8 mouse cellular contexts compared by ENCODE assay signal in the genomic region with DNA sequence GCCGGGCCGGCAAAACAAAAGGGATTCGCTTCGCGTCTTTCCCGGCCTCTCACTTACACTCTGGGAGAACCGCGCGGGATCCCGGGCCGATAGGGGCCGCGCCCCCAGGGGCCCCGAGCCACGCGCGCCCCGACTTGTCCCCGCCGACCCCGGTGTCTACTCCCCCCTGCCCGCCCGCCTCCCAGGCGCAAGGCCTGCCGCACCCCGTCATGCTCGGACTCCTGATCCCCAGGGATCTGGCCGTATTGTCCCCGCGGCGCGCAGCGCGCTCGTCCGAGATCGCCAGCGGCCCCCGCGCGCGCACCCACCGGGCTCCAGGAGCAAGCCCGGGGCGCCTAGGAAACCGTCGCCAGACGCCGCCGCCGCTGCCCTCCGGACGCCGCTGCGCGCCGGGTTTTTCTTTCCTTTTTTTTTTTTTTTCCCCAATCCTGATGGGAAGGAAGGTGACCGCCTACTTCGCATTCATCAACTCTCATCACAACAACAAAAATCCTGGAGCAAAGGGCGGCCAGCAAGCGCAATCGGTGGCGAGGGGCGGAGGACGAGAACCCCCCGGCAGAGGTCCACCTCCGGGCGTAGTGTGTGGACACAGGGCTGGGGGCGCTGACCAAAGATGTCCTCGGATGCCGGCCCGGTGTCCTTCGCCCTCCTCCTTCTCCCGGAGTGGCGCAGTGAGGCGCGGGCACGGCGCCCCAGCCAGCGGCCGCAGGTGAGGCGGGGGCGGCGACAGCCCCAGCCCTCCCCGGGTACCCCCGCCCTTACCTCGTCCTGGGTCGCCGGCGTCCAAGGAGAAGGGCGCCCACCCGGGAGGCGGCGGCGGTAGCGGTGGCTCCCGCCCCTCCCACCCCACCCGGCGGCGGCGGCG. TPM values are rescaled to one million over a fixed set of nuclear protein-coding genes. Genes with fewer than 3 reads are reported as not detected.
DNase-seq lines count a peak whose midpoint lies in the region; ATAC-seq and TF ChIP-seq lines count a peak whose summit lies in the region.

No protein-coding gene starts in this region.

- H3K36me3 ChIP-seq in forebrain, postnatal 0 days (ENCODE audit: insufficient read depth): no peaks in the 10 kb centered on the region
- H3K36me3 ChIP-seq in hindbrain, embryonic 15.5 days: no peaks in the 10 kb centered on the region
- H3K36me3 ChIP-seq in limb, embryonic 10.5 days: no peaks in the 10 kb centered on the region
- no peaks in the 10 kb centered on the region for H3K36me3 ChIP-seq in midbrain, embryonic 14.5 days (ENCODE audit: control insufficient read depth, insufficient read depth, low read length)

- peak; percentile 13 to 30 for DNase-seq in frontal cortex, postnatal 36 days (ENCODE audit: low spot score in 2 of 2)
- no peak for DNase-seq in frontal cortex, postnatal 25 days (ENCODE audit: low spot score in 2 of 2)
- DNase-seq in forebrain, postnatal 0 days: peak; percentile 43
- no peak for DNase-seq in limb, embryonic 10.5 days (ENCODE audit: low spot score)
- DNase-seq in midbrain, embryonic 14.5 days: peak; percentile 81
- DNase-seq in testis, postnatal 14 days (ENCODE audit: low spot score): peak; percentile 34

- H3K9ac ChIP-seq in forebrain, postnatal 0 days: peak overlapping the region; percentile 80
- peak overlapping the region; percentile 92 for H3K9ac ChIP-seq in hindbrain, embryonic 15.5 days
- H3K9ac ChIP-seq in midbrain, embryonic 14.5 days (replicated peaks; ENCODE audit: low read length): peak overlapping the region; percentile 96

- under 1% methylated on average over 77 of the region's 102 CpGs for WGBS in forebrain, postnatal 0 days
- under 1% methylated on average over 87 of the region's 102 CpGs for WGBS in hindbrain, embryonic 15.5 days
- WGBS in limb, embryonic 10.5 days: under 1% methylated on average over 90 of the region's 102 CpGs
- WGBS in midbrain, embryonic 14.5 days: under 1% methylated on average over 92 of the region's 102 CpGs

- H3K27me3 ChIP-seq in forebrain, postnatal 0 days (ENCODE audit: insufficient read depth, low read length): no peaks in the 10 kb centered on the region; the same call in 1 of the 2 replicates
- no peaks in the 10 kb centered on the region for H3K27me3 ChIP-seq in hindbrain, embryonic 15.5 days
- H3K27me3 ChIP-seq in limb, embryonic 10.5 days (ENCODE audit: low read depth, poor library complexity, severe bottlenecking): peaks cover 7% of the 10 kb centered on the region; the same call in 1 of the 2 replicates
- H3K27me3 ChIP-seq in midbrain, embryonic 14.5 days (ENCODE audit: control insufficient read depth, insufficient read depth, low read length): peaks cover 18% of the 10 kb centered on the region; the same call in 1 of the 2 replicates

- H3K27ac ChIP-seq in forebrain, postnatal 0 days (ENCODE audit: low read depth, low read length): peak overlapping the region; percentile 89
- H3K27ac ChIP-seq in hindbrain, embryonic 15.5 days (replicated peaks): peak overlapping the region; percentile 95
- H3K27ac ChIP-seq in limb, embryonic 10.5 days: peak overlapping the region; percentile 100
- H3K27ac ChIP-seq in midbrain, embryonic 14.5 days (replicated peaks; ENCODE audit: low read depth, low read length): peak overlapping the region; percentile 98

- no peaks in the 10 kb centered on the region for H3K9me3 ChIP-seq in forebrain, postnatal 0 days (ENCODE audit: low read length)
- H3K9me3 ChIP-seq in hindbrain, embryonic 15.5 days: no peaks in the 10 kb centered on the region
- no peaks in the 10 kb centered on the region for H3K9me3 ChIP-seq in limb, embryonic 10.5 days (replicated peaks)
- H3K9me3 ChIP-seq in midbrain, embryonic 14.5 days (ENCODE audit: control insufficient read depth, low read length): no peaks in the 10 kb centered on the region

- H3K4me3 ChIP-seq in forebrain, postnatal 0 days (ENCODE audit: low read depth, low read length): peak overlapping the region; percentile 79
- H3K4me3 ChIP-seq in hindbrain, embryonic 15.5 days: peak overlapping the region; percentile 86
- H3K4me3 ChIP-seq in limb, embryonic 10.5 days: peak overlapping the region; percentile 99
- peak overlapping the region; percentile 88 for H3K4me3 ChIP-seq in midbrain, embryonic 14.5 days (replicated peaks; ENCODE audit: low read depth, low read length)

- peak overlapping the region; percentile 99 for H3K4me2 ChIP-seq in forebrain, postnatal 0 days (ENCODE audit: low read depth)
- peak overlapping the region; percentile 99 for H3K4me2 ChIP-seq in hindbrain, embryonic 15.5 days
- peak overlapping the region; percentile 99 for H3K4me2 ChIP-seq in midbrain, embryonic 14.5 days (ENCODE audit: low read length)

- peaks cover 4% of the 10 kb centered on the region; the same call in 1 of the 2 replicates for H3K4me1 ChIP-seq in forebrain, postnatal 0 days (ENCODE audit: insufficient read depth)
- H3K4me1 ChIP-seq in hindbrain, embryonic 15.5 days (replicated peaks): peaks cover 42% of the 10 kb centered on the region
- H3K4me1 ChIP-seq in limb, embryonic 10.5 days: peaks cover 49% of the 10 kb centered on the region
- peaks cover 22% of the 10 kb centered on the region for H3K4me1 ChIP-seq in midbrain, embryonic 14.5 days (ENCODE audit: control insufficient read depth, insufficient read depth, low read length)

- 0 out of 2 replicates have a peak, but pooled peaks have one; percentile 10 for ATAC-seq in cerebellum, adult (ENCODE audit: insufficient number of reproducible peaks, low FRiP score, low TSS enrichment)
- ATAC-seq in forebrain, postnatal 0 days: peak; percentile 2; the same call in 1 of the 2 replicates
- ATAC-seq in hindbrain, embryonic 15.5 days (ENCODE audit: low FRiP score, low read depth): peak; percentile 5; the same call in 1 of the 2 replicates
- ATAC-seq in midbrain, embryonic 14.5 days (ENCODE audit: low FRiP score, low TSS enrichment): peak; percentile 51

- TF ChIP-seq CTCF in forebrain, postnatal 0 days (IDR thresholded peaks at IDR 0.05; ENCODE audit: low read depth): no peak

RNA-seq across cellular contexts. Expression of a gene that starts 0.5 kb away (rescaled TPM):
- total RNA-seq in forebrain, postnatal 0 days (2014; rRNA removed): 36.9 and 47.6 TPM in 2 replicates
- 13.4 and 17.1 TPM in 2 replicates for polyA plus RNA-seq in forebrain, postnatal 0 days (2015; fragmentation: Nextera tagmentation; extraction: Ambion mirVana)
- 23.9 and 28.5 TPM in 2 replicates for polyA plus RNA-seq in hindbrain, embryonic 15.5 days (2015; fragmentation: Nextera tagmentation; extraction: Ambion mirVana)
- 47.7 and 64.4 TPM in 2 replicates for polyA plus RNA-seq in limb, embryonic 10.5 days (2016; fragmentation: Nextera tagmentation; extraction: Ambion mirVana)
- polyA plus RNA-seq in midbrain, embryonic 14.5 days (2014; fragmentation: Nextera tagmentation; extraction: Ambion mirVana): 15.4 and 28.1 TPM in 2 replicates

RNA-seq across cellular contexts. Expression of a gene that starts 1.5 kb away (rescaled TPM):
- total RNA-seq in forebrain, postnatal 0 days (2014; rRNA removed): 63.3 and 80.3 TPM in 2 replicates
- 32.4 and 35.2 TPM in 2 replicates for polyA plus RNA-seq in forebrain, postnatal 0 days (2015; fragmentation: Nextera tagmentation; extraction: Ambion mirVana)
- polyA plus RNA-seq in hindbrain, embryonic 15.5 days (2015; fragmentation: Nextera tagmentation; extraction: Ambion mirVana): 61.6 and 65.0 TPM in 2 replicates
- 145 TPM in 2 replicates for polyA plus RNA-seq in limb, embryonic 10.5 days (2016; fragmentation: Nextera tagmentation; extraction: Ambion mirVana)
- polyA plus RNA-seq in midbrain, embryonic 14.5 days (2014; fragmentation: Nextera tagmentation; extraction: Ambion mirVana): 59.2 and 75.2 TPM in 2 replicates

Comparison
In these comparisons a context has a peak if more than half of its experiments do, and no peak if none do; other contexts are left out.
1. DNase-seq: peak in frontal cortex, postnatal 36 days (2 of 2), forebrain, postnatal 0 days (single experiment), midbrain, embryonic 14.5 days (single experiment) and testis, postnatal 14 days (single experiment); none in frontal cortex, postnatal 25 days (0 of 2) and limb, embryonic 10.5 days (single experiment).
2. Peak in every context shown above with its lines, with median percentiles within 50 percentile points of each other: ATAC-seq, H3K27ac ChIP-seq, H3K4me2 ChIP-seq, H3K4me3 ChIP-seq and H3K9ac ChIP-seq.